Mouse (Mus musculus): ENCODE data around the gene Arl5c. TPM values are rescaled to one million over a fixed set of nuclear protein-coding genes. Genes with fewer than 3 reads are reported as not detected.
A peak's percentile ranks its signal among the peaks of the same experiment; 100 is the strongest.

The Arl5c gene
- polyA plus RNA-seq, 1 experiment = 2.8 TPM

- Histone ChIP-seq H3K9me3 (replicated peaks; ENCODE audit: control insufficient read depth, insufficient read depth, low read length, poor library complexity, severe bottlenecking) (no peaks in the 10 kb centered on the region), H3K9ac (ENCODE audit: low read depth, poor library complexity, severe bottlenecking) (no peak overlapping the region), H3K27ac (ENCODE audit: insufficient read depth, low read length) (no peak overlapping the region), H3K4me3 (ENCODE audit: low read depth, low read length) (no peak overlapping the region), H3K36me3 (ENCODE audit: control insufficient read depth, insufficient read depth, low read length, poor library complexity, severe bottlenecking) (no peaks in the 10 kb centered on the region), H3K27me3 (ENCODE audit: control insufficient read depth, insufficient read depth, low read length, poor library complexity, severe bottlenecking) (no peaks in the 10 kb centered on the region), H3K4me1 (ENCODE audit: control insufficient read depth, insufficient read depth, low read length) (peaks cover 2% of the 10 kb centered on the region)
- TF ChIP-seq EP300 (IDR thresholded peaks at IDR 0.05; ENCODE audit: insufficient read depth, low read depth, low read length) (no peak), CTCF (IDR thresholded peaks at IDR 0.05; ENCODE audit: low read depth, low read length) (no peak), POLR2A (IDR thresholded peaks at IDR 0.05; ENCODE audit: insufficient read depth, low read length) (no peak)
Measured at GRCm38 (mm10) chr11:97997387-97997960, 1.5 kb upstream of the Arl5c start.

- H3K4me1 ChIP-seq (ENCODE audit: control insufficient read depth, insufficient read depth, low read length) = peaks cover 2% of the 10 kb centered on the region
- TF ChIP-seq CTCF (IDR thresholded peaks at IDR 0.05; ENCODE audit: low read depth, low read length) (no peak), EP300 (IDR thresholded peaks at IDR 0.05; ENCODE audit: insufficient read depth, low read depth, low read length) (no peak), POLR2A (IDR thresholded peaks at IDR 0.05; ENCODE audit: insufficient read depth, low read length) (no peak)
- H3K4me3 ChIP-seq (ENCODE audit: low read depth, low read length) = no peak overlapping the region
- no peaks in the 10 kb centered on the region for H3K27me3 ChIP-seq (ENCODE audit: control insufficient read depth, insufficient read depth, low read length, poor library complexity, severe bottlenecking)
- H3K9me3 ChIP-seq (replicated peaks; ENCODE audit: control insufficient read depth, insufficient read depth, low read length, poor library complexity, severe bottlenecking) = no peaks in the 10 kb centered on the region
- no peak overlapping the region for H3K9ac ChIP-seq (ENCODE audit: low read depth, poor library complexity, severe bottlenecking)
- no peak overlapping the region for H3K27ac ChIP-seq (ENCODE audit: insufficient read depth, low read length)
- H3K36me3 ChIP-seq (ENCODE audit: control insufficient read depth, insufficient read depth, low read length, poor library complexity, severe bottlenecking) = no peaks in the 10 kb centered on the region
Measured at GRCm38 (mm10) chr11:97996691-97997090, 710 bp upstream of the Arl5c start.

- Histone ChIP-seq H3K9ac (ENCODE audit: low read depth, poor library complexity, severe bottlenecking) (peak overlapping the region; percentile 81), H3K27me3 (ENCODE audit: control insufficient read depth, insufficient read depth, low read length, poor library complexity, severe bottlenecking) (no peaks in the 10 kb centered on the region), H3K4me3 (ENCODE audit: low read depth, low read length) (peak overlapping the region; percentile 65), H3K36me3 (ENCODE audit: control insufficient read depth, insufficient read depth, low read length, poor library complexity, severe bottlenecking) (no peaks in the 10 kb centered on the region), H3K4me1 (ENCODE audit: control insufficient read depth, insufficient read depth, low read length) (peaks cover 4% of the 10 kb centered on the region), H3K9me3 (replicated peaks; ENCODE audit: control insufficient read depth, insufficient read depth, low read length, poor library complexity, severe bottlenecking) (no peaks in the 10 kb centered on the region), H3K27ac (ENCODE audit: insufficient read depth, low read length) (no peak overlapping the region)
- TF ChIP-seq EP300 (IDR thresholded peaks at IDR 0.05; ENCODE audit: insufficient read depth, low read depth, low read length) (no peak), CTCF (IDR thresholded peaks at IDR 0.05; ENCODE audit: low read depth, low read length) (peak; percentile 81), POLR2A (IDR thresholded peaks at IDR 0.05; ENCODE audit: insufficient read depth, low read length) (no peak)
Measured at GRCm38 (mm10) chr11:97994539-97995100, 1.4 kb downstream of the Arl5c start.

GRCm38 (mm10) chr11:97988530-97989096 lies 7.4 kb downstream of the Arl5c start:
- Histone ChIP-seq H3K27me3 (ENCODE audit: control insufficient read depth, insufficient read depth, low read length, poor library complexity, severe bottlenecking) (no peaks in the 10 kb centered on the region), H3K4me1 (ENCODE audit: control insufficient read depth, insufficient read depth, low read length) (peaks cover 2% of the 10 kb centered on the region), H3K27ac (ENCODE audit: insufficient read depth, low read length) (peak overlapping the region; percentile 60), H3K9ac (ENCODE audit: low read depth, poor library complexity, severe bottlenecking) (peak overlapping the region; percentile 79), H3K36me3 (ENCODE audit: control insufficient read depth, insufficient read depth, low read length, poor library complexity, severe bottlenecking) (no peaks in the 10 kb centered on the region), H3K4me3 (ENCODE audit: low read depth, low read length) (peak overlapping the region; percentile 92), H3K9me3 (replicated peaks; ENCODE audit: control insufficient read depth, insufficient read depth, low read length, poor library complexity, severe bottlenecking) (no peaks in the 10 kb centered on the region)
- no peak for TF ChIP-seq POLR2A (IDR thresholded peaks at IDR 0.05; ENCODE audit: insufficient read depth, low read length)
- no peak for TF ChIP-seq EP300 (IDR thresholded peaks at IDR 0.05; ENCODE audit: insufficient read depth, low read depth, low read length)
- no peak for TF ChIP-seq CTCF (IDR thresholded peaks at IDR 0.05; ENCODE audit: low read depth, low read length)

GRCm38 (mm10) chr11:97987551-97988526 lies 8.1 kb downstream of the Arl5c start:
- TF ChIP-seq POLR2A (IDR thresholded peaks at IDR 0.05; ENCODE audit: insufficient read depth, low read length) = no peak
- TF ChIP-seq EP300 (IDR thresholded peaks at IDR 0.05; ENCODE audit: insufficient read depth, low read depth, low read length) = 0 out of 2 replicates have a peak, but pooled peaks have one; percentile 54
- peak; percentile 85 for TF ChIP-seq CTCF (IDR thresholded peaks at IDR 0.05; ENCODE audit: low read depth, low read length)
- peaks cover 7% of the 10 kb centered on the region for H3K4me1 ChIP-seq (ENCODE audit: control insufficient read depth, insufficient read depth, low read length)
- no peaks in the 10 kb centered on the region for H3K36me3 ChIP-seq (ENCODE audit: control insufficient read depth, insufficient read depth, low read length, poor library complexity, severe bottlenecking)
- peak overlapping the region; percentile 79 for H3K9ac ChIP-seq (ENCODE audit: low read depth, poor library complexity, severe bottlenecking)
- H3K9me3 ChIP-seq (replicated peaks; ENCODE audit: control insufficient read depth, insufficient read depth, low read length, poor library complexity, severe bottlenecking) = no peaks in the 10 kb centered on the region
- peak overlapping the region; percentile 81 for H3K27ac ChIP-seq (ENCODE audit: insufficient read depth, low read length)
- no peaks in the 10 kb centered on the region for H3K27me3 ChIP-seq (ENCODE audit: control insufficient read depth, insufficient read depth, low read length, poor library complexity, severe bottlenecking)
- H3K4me3 ChIP-seq (ENCODE audit: low read depth, low read length) = peak overlapping the region; percentile 98

All from ES-Bruce4 (cell line).